ENCODE assay signal across 8 mouse cellular contexts in genomic region chr2:164787032-164787431, GRCm38 (mm10). TPM values are rescaled to one million over a fixed set of nuclear protein-coding genes. Genes with fewer than 3 reads are reported as not detected.
A peak's percentile ranks its signal among the peaks of the same experiment; 100 is the strongest.
DNase-seq lines count a peak whose midpoint lies in the region; ATAC-seq and TF ChIP-seq lines count a peak whose summit lies in the region.
"Had no signal": no experiment of that assay in that cellular context is flagged by ENCODE, and none has a peak within 500 bp of the region (broad histone marks: within the 10 kb centered on the region; RNA-seq: fewer than 3 reads in every experiment).

No protein-coding gene starts in this region.

- peak; percentile 81 for ATAC-seq in granulocyte monocyte progenitor cell, adult 5-6 weeks (replicated peaks; ENCODE audit: poor library complexity, severe bottlenecking)
- ATAC-seq in liver, embryonic 12.5 days: no peak
- ATAC-seq in stomach, embryonic 14.5 days (ENCODE audit: insufficient number of reproducible peaks, insufficient read depth, low FRiP score, low read depth): no peak

- H3K9ac ChIP-seq in liver, embryonic 12.5 days: no peak overlapping the region
- H3K9ac ChIP-seq in stomach, embryonic 14.5 days (replicated peaks; ENCODE audit: low read depth, low read length): no peak overlapping the region

- no peak overlapping the region for H3K27ac ChIP-seq in liver, embryonic 12.5 days
- no peak overlapping the region; the same call in 1 of the 2 replicates for H3K27ac ChIP-seq in stomach, embryonic 14.5 days (ENCODE audit: low read length)

- intact Hi-C loops in left cerebral cortex, postnatal 14 days (cut with DNase I): no loop called here

- DNase-seq in lung, adult 2 months: peak; percentile 32
- DNase-seq in lung, postnatal 4 days: no peak
- no peak for DNase-seq in left cerebral cortex, postnatal 14 days (ENCODE audit: low spot score in 2 of 2)
- DNase-seq in right cerebral cortex, postnatal 10 days (ENCODE audit: low spot score in 2 of 2): no peak

- peaks cover 24% of the 10 kb centered on the region for H3K4me1 ChIP-seq in lung, adult 2 months (ENCODE audit: control insufficient read depth, insufficient read depth, low read length)
- peaks cover 55% of the 10 kb centered on the region for H3K4me1 ChIP-seq in liver, embryonic 12.5 days
- H3K4me1 ChIP-seq in stomach, embryonic 14.5 days (ENCODE audit: control insufficient read depth, insufficient read depth, low read length): peaks cover 8% of the 10 kb centered on the region; the same call in 1 of the 2 replicates

- 43% methylated on average over 3 of the region's 3 CpGs for WGBS in lung, adult 2 months
- 59% methylated on average over 3 of the region's 3 CpGs for WGBS in liver, embryonic 12.5 days (ENCODE audit: insufficient replicate concordance)
- 88% methylated on average over 3 of the region's 3 CpGs for WGBS in stomach, embryonic 14.5 days

- H3K9me3 ChIP-seq in liver, embryonic 12.5 days (replicated peaks): no peaks in the 10 kb centered on the region
- H3K9me3 ChIP-seq in stomach, embryonic 14.5 days (ENCODE audit: control insufficient read depth, low read depth, low read length): no peaks in the 10 kb centered on the region

- TF ChIP-seq POLR2A in lung, adult 2 months (IDR thresholded peaks at IDR 0.05; ENCODE audit: borderline replicate concordance, extremely low read depth, low read depth, low read length): no peak

- peak overlapping the region; percentile 99 for H3K4me2 ChIP-seq in liver, embryonic 12.5 days
- peak overlapping the region; percentile 82 for H3K4me2 ChIP-seq in stomach, embryonic 14.5 days (replicated peaks; ENCODE audit: low read depth, low read length)

- H3K36me3 ChIP-seq in liver, embryonic 12.5 days: peaks cover 35% of the 10 kb centered on the region
- peaks cover 15% of the 10 kb centered on the region for H3K36me3 ChIP-seq in stomach, embryonic 14.5 days (ENCODE audit: control insufficient read depth, insufficient read depth, low read length)

- H3K27me3 ChIP-seq in liver, embryonic 12.5 days (replicated peaks): peaks cover 38% of the 10 kb centered on the region
- no peaks in the 10 kb centered on the region for H3K27me3 ChIP-seq in stomach, embryonic 14.5 days (ENCODE audit: control insufficient read depth, insufficient read depth, low read length)

- no peak for TF ChIP-seq CTCF in lung, adult 2 months (IDR thresholded peaks at IDR 0.05; ENCODE audit: insufficient read depth, low read length)

- peak overlapping the region; percentile 37 for H3K4me3 ChIP-seq in lung, adult 2 months (replicated peaks; ENCODE audit: extremely low read depth, low read depth, low read length)
- 0 out of 2 replicates have a peak overlapping the region, but pooled peaks have one; percentile 70 for H3K4me3 ChIP-seq in liver, embryonic 12.5 days
- peak overlapping the region; percentile 66 for H3K4me3 ChIP-seq in stomach, embryonic 14.5 days (ENCODE audit: low read depth, low read length)

RNA-seq across cellular contexts. Expression of gene Snx21, which starts 1.4 kb away (rescaled TPM):
- polyA plus RNA-seq in lung, adult 2 months (2012; rRNA removed): 52.0 and 61.8 TPM in 2 replicates
- total RNA-seq in granulocyte monocyte progenitor cell, adult 5-6 weeks (2014; fragmentation: Nextera tagmentation): not detected in 2 replicates
- total RNA-seq in granulocyte monocyte progenitor cell, adult 5-6 weeks (2017): 0.17 and 0.77 TPM in 2 replicates
- polyA plus RNA-seq in liver, embryonic 12.5 days (2016; fragmentation: Nextera tagmentation; extraction: Ambion mirVana): 5.5 TPM in 2 replicates
- 24.4 and 29.5 TPM in 2 replicates for polyA plus RNA-seq in stomach, embryonic 14.5 days (2014; fragmentation: Nextera tagmentation; extraction: Ambion mirVana)
- total RNA-seq in left cerebral cortex, postnatal 14 days (2021): 10 to 100 TPM; 46.0 to 46.8 TPM

RNA-seq across cellular contexts. Expression of gene Tnnc2, which starts 7.3 kb away (rescaled TPM):
- 237 TPM in 1 of 2 replicates, not detected in the other for polyA plus RNA-seq in lung, adult 2 months (2012; rRNA removed)
- total RNA-seq in granulocyte monocyte progenitor cell, adult 5-6 weeks (2014; fragmentation: Nextera tagmentation): not detected in 2 replicates
- total RNA-seq in granulocyte monocyte progenitor cell, adult 5-6 weeks (2017): not detected in 2 replicates
- polyA plus RNA-seq in liver, embryonic 12.5 days (2016; fragmentation: Nextera tagmentation; extraction: Ambion mirVana): 0.66 and 1.8 TPM in 2 replicates
- polyA plus RNA-seq in stomach, embryonic 14.5 days (2014; fragmentation: Nextera tagmentation; extraction: Ambion mirVana): 1.1 and 2.1 TPM in 2 replicates
- 1 to 10 TPM in 1 of 2 experiments, not detected in 1; 1.1 TPM for total RNA-seq in left cerebral cortex, postnatal 14 days (2021)
- polyA plus RNA-seq: erythroblast, embryonic 14.5 days had no signal

RNA-seq across cellular contexts. Expression of gene Ube2c, which starts 17.3 kb away (rescaled TPM):
- polyA plus RNA-seq in lung, adult 2 months (2012; rRNA removed): 6.2 and 9.7 TPM in 2 replicates
- 24.5 and 75.2 TPM in 2 replicates for total RNA-seq in granulocyte monocyte progenitor cell, adult 5-6 weeks (2014; fragmentation: Nextera tagmentation)
- 112 and 138 TPM in 2 replicates for total RNA-seq in granulocyte monocyte progenitor cell, adult 5-6 weeks (2017)
- 669 and 687 TPM in 2 replicates for polyA plus RNA-seq in liver, embryonic 12.5 days (2016; fragmentation: Nextera tagmentation; extraction: Ambion mirVana)
- polyA plus RNA-seq in stomach, embryonic 14.5 days (2014; fragmentation: Nextera tagmentation; extraction: Ambion mirVana): 396 and 433 TPM in 2 replicates
- 1 to 10 TPM; 2.0 to 3.0 TPM for total RNA-seq in left cerebral cortex, postnatal 14 days (2021)

RNA-seq across cellular contexts. Expression of gene Acot8, which starts 17.6 kb away (rescaled TPM):
- 35.7 and 38.6 TPM in 2 replicates for polyA plus RNA-seq in lung, adult 2 months (2012; rRNA removed)
- 24.7 and 25.5 TPM in 2 replicates for total RNA-seq in granulocyte monocyte progenitor cell, adult 5-6 weeks (2014; fragmentation: Nextera tagmentation)
- total RNA-seq in granulocyte monocyte progenitor cell, adult 5-6 weeks (2017): 22.3 and 32.6 TPM in 2 replicates
- 20.3 and 21.5 TPM in 2 replicates for polyA plus RNA-seq in liver, embryonic 12.5 days (2016; fragmentation: Nextera tagmentation; extraction: Ambion mirVana)
- polyA plus RNA-seq in stomach, embryonic 14.5 days (2014; fragmentation: Nextera tagmentation; extraction: Ambion mirVana): 18.8 and 19.2 TPM in 2 replicates
- 10 to 100 TPM; 25.8 to 27.7 TPM for total RNA-seq in left cerebral cortex, postnatal 14 days (2021)

RNA-seq across cellular contexts. Expression of gene Zswim3, which starts 17.9 kb away (rescaled TPM):
- polyA plus RNA-seq in lung, adult 2 months (2012; rRNA removed): 3.1 and 3.8 TPM in 2 replicates
- 2.7 and 4.1 TPM in 2 replicates for total RNA-seq in granulocyte monocyte progenitor cell, adult 5-6 weeks (2014; fragmentation: Nextera tagmentation)
- 1.8 and 2.0 TPM in 2 replicates for total RNA-seq in granulocyte monocyte progenitor cell, adult 5-6 weeks (2017)
- polyA plus RNA-seq in liver, embryonic 12.5 days (2016; fragmentation: Nextera tagmentation; extraction: Ambion mirVana): 4.8 and 5.9 TPM in 2 replicates
- polyA plus RNA-seq in stomach, embryonic 14.5 days (2014; fragmentation: Nextera tagmentation; extraction: Ambion mirVana): 9.0 and 9.2 TPM in 2 replicates
- 1 to 10 TPM; 7.7 to 8.3 TPM for total RNA-seq in left cerebral cortex, postnatal 14 days (2021)

Comparison
In these comparisons a context has a peak if more than half of its experiments do, and no peak if none do; other contexts are left out.
1. RNA of gene Ube2c, which starts 17.3 kb away (polyA plus RNA-seq): 669 to 687 TPM in liver, embryonic 12.5 days and 396 to 433 TPM in stomach, embryonic 14.5 days; 6.2 to 9.7 TPM in lung, adult 2 months; every median in the first group is over 10 times any median in the second.
2. Peak in every context shown above with its lines, with median percentiles within 50 percentile points of each other: H3K4me3 ChIP-seq.